Mouse (Mus musculus): ENCODE results near the gene Slc35a1. TPM values are rescaled to one million over a fixed set of nuclear protein-coding genes. Genes with fewer than 3 reads are reported as not detected.

The Slc35a1 gene
- polyA plus RNA-seq, 1 experiment, result 32.5 TPM

DNA sequence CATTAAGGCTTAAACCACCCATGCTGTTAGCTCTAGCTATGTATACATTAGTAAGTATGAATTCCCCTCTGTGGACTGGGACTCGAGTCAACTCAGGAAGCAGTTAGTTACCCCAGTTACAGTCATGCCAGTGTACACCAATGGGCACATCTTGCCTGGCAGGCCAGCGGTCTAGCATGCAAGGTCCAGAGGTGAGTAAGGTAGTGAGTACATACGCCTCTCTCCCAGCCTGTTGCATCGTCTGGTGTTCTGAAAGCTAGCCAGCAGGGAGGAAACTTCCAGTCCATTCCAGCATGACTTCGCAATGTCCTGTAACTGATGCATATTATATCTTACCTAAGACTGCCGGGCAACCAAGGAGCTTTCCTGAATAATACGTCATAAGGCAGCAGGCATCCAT is 34.1 kb downstream of the Slc35a1 start:
- no peak for DNase-seq (ENCODE audit: low spot score)

GRCm38 (mm10) chr4:34644779-34645178 is 42.5 kb downstream of the Slc35a1 start:
- DNase-seq (ENCODE audit: low spot score), result no peak

DNA sequence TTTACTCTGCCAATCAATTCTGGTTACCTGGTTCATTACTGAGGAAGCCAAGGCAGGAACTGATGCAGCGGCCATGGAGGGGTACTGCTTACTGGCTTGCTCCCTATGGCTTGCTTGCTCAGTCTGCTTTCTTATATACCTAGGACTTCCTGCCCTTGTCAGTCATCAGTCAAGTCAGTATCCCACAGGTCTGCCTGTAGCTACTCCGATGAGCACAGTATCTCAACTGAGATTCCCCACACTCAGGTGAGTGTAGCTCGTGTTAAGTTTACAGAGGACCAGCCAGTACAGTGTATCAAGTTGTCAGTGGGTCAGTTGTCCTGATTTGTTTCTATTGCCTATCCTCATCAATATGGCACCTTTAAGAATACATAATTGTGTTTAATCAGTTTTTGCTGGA is 46.5 kb downstream of the Slc35a1 start:
- no peak for DNase-seq (ENCODE audit: low spot score)

- no peak for DNase-seq (ENCODE audit: low spot score)
Observed at GRCm38 (mm10) chr4:34639745-34640364, 47.4 kb downstream of the Slc35a1 start.

DNA sequence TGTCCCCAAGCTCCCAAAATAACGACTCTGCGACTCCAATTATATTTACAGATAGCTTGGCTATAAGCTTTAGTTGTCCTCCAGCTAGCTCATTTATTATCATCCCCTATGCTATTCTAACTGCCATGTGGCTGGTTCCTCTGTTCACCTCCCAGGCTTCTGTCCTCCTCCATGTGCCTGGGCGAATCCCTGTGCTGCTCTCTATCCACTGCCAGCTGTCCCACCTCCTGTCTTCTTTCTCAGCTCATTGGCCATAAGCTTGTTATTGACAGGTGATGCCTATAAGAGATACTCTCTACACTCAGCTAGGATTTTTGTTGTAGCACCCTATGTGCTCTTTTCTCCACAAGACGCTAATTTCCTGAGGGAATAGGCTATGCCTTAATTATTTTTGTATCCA is 49.4 kb downstream of the Slc35a1 start:
- DNase-seq (ENCODE audit: low spot score), result no peak

DNA sequence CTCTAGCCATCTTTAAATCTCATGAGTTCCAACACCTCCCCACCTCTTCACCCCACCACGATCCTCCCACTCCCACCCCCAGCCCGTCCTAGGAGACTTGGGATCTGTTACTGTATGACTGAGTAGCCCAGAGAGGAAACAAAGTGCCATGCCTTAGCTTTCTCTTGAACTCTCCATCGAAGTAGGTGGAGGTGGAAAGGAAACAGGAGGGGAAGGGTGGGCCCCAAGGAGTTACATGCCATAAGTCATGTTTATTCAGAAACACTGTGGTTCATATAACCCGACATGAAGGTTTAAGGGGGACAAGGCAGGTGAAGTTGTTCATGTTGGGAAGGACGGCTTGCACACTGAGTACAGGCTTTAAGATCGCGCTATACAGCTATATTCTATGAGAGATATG is 49.9 kb downstream of the Slc35a1 start:
- DNase-seq (ENCODE audit: low spot score), result no peak

- no peak for DNase-seq (ENCODE audit: low spot score)
Observed at GRCm38 (mm10) chr4:34636036-34636435, 51.2 kb downstream of the Slc35a1 start.

- no peak for DNase-seq (ENCODE audit: low spot score)
Observed at GRCm38 (mm10) chr4:34634129-34634528, 53.1 kb downstream of the Slc35a1 start.

DNA sequence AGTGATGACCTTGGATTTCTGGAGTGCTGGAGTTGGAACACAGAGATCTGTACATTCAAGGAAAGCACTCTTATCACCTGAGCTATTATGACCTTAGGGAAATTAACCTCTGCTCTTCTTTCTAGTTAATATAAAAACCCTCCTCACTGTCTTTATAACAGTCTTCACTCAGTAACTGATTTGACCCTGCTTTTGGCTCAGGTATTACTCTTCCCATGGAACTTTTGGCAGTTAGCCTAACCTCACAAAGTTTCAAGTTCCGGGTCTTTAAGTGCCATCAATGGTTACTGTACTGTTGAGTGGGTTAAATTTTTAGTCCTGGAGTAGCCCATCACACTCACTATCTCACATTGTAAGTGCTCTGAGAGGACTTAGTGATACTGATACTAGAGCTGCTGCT is 57.3 kb downstream of the Slc35a1 start:
- DNase-seq (ENCODE audit: low spot score), result no peak

- DNase-seq (ENCODE audit: low spot score), result no peak
Observed at GRCm38 (mm10) chr4:34626401-34626800, 60.8 kb downstream of the Slc35a1 start.

- no peak for DNase-seq (ENCODE audit: low spot score)
Observed at GRCm38 (mm10) chr4:34625556-34625955, 61.7 kb downstream of the Slc35a1 start.

- DNase-seq (ENCODE audit: low spot score), result no peak
Observed at GRCm38 (mm10) chr4:34616146-34616545, 71.1 kb downstream of the Slc35a1 start.

DNA sequence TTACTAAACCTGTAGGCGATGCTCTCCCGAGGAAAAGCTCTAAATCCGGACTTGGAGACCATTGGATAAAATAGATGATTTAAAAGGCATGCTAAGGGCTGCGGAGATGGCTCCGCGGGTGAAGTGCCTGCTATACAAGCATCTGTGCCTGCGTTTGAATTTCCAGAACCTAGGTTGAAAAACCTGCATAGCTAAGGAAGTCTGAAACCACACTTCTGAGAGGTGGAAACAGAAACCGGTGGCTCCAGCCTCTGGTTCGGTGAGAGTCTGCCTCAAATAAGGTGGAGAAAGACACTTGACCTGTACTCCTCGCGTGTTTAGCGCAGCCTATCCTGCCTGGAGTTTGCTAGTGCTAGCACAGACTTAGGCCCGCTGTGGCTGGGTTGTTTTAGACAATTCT is 71.9 kb downstream of the Slc35a1 start:
- DNase-seq (ENCODE audit: low spot score), result no peak

GRCm38 (mm10) chr4:34614630-34615094 is 72.6 kb downstream of the Slc35a1 start, which contains the start of the genes Orc3 and Rars2:
Gene Orc3 (minus strand): TSS chr4:34614944.
Gene Rars2 (plus strand): TSS chr4:34614957.
- DNase-seq (ENCODE audit: low spot score), result peak; percentile 89

DNA sequence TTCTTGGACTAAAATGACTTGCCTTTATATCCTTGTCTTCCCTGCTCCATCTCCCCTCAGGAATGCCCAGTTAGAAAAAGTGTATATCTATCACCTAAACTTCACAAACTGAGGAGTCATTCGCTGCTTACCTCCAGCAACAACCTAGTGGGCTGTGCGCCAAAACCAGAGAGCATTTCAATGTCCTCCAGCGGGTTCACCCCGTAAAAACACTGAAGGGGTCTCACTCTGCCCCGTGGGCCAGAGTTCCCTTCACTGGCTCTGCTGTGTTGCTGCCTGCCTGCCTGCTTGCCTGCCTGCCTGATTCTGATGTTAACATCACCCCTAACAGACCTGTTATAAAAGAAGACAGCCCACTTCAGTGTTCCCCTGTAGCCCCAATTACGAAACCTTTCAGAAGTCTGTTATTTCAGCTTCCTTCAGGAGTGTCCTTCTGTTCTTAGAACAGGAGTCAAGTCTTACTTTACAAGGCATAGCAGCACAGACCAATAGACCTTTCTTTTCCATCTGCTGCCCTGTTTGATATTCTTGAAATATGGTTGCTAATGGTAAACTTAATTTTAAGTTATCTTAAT is 73.6 kb downstream of the Slc35a1 start:
- no peak for DNase-seq (ENCODE audit: low spot score)

Other genes starting within 250 kb of the Slc35a1 start
- gene Akirin2, start 136.5 kb downstream of the Slc35a1 start, polyA plus RNA-seq (2012; rRNA removed), result 50.6 and 55.6 TPM in 2 replicates
- gene Orc3, start 72.5 kb downstream of the Slc35a1 start, polyA plus RNA-seq (2012; rRNA removed), result 34.3 and 35.3 TPM in 2 replicates
- gene Rars2, start 72.5 kb downstream of the Slc35a1 start, polyA plus RNA-seq (2012; rRNA removed), result 27.7 and 34.6 TPM in 2 replicates
- gene Cfap206, start 42.8 kb upstream of the Slc35a1 start, polyA plus RNA-seq (2012; rRNA removed), result 0.62 and 1.2 TPM in 2 replicates
- not detected in 2 replicates for gene Gm136, start 68.8 kb upstream of the Slc35a1 start, polyA plus RNA-seq (2012; rRNA removed)
- 29.1 and 32.1 TPM in 2 replicates for gene Smim8, start 91.0 kb upstream of the Slc35a1 start, polyA plus RNA-seq (2012; rRNA removed)
- gene Zfp292, start 195.5 kb upstream of the Slc35a1 start, polyA plus RNA-seq (2012; rRNA removed), result 5.8 and 7.9 TPM in 2 replicates
- not detected in 2 replicates for gene Cga, start 206.3 kb upstream of the Slc35a1 start, polyA plus RNA-seq (2012; rRNA removed)

Measured in urinary bladder, adult 2 months (tissue).